Mouse (Mus musculus) heart, postnatal 0 days (tissue): Measurements from ENCODE around the gene Pdzd2. TPM values are rescaled to one million over a fixed set of nuclear protein-coding genes. Genes with fewer than 3 reads are reported as not detected.

Source experiments
- ATAC-seq: fragments of 200-750 bp; cut with Nextera tagmentation; 2 replicates; pipeline ENCODE4 v1.8.0; 2017; ENCODE audit warnings: low read depth, moderate number of reproducible peaks, moderate library complexity; ENCODE audit not compliant: insufficient read depth
- DNase-seq: peaks from one replicate; pipeline ENCODE4 v3.0.0-alpha.2; 2016; ENCODE audit warnings: low spot score
- H3K27ac ChIP-seq: fragments of 300-500 bp; sonication (generic); 2 replicates; pipeline ENCODE4 v1.5.1; 2014; ENCODE audit warnings: low read depth, mild to moderate bottlenecking
- H3K27me3 ChIP-seq: fragments of 300-500 bp; sonication (generic); 2 replicates; pipeline ENCODE4 v1.6.1; 2014; ENCODE audit warnings: low read length, mixed read lengths; ENCODE audit not compliant: control insufficient read depth, insufficient read depth
- H3K36me3 ChIP-seq: fragments of 300-500 bp; sonication (generic); replicated peaks from 2 replicates; pipeline ENCODE4 v1.6.1; 2014; ENCODE audit warnings: low read length, mixed read lengths; ENCODE audit not compliant: control insufficient read depth, insufficient read depth
- H3K4me1 ChIP-seq: fragments of 300-500 bp; sonication (generic); 2 replicates; pipeline ENCODE4 v1.6.1; 2014; ENCODE audit warnings: antibody characterized with exemption; ENCODE audit not compliant: control insufficient read depth, insufficient read depth
- H3K4me2 ChIP-seq: fragments of 300-500 bp; sonication (generic); 2 replicates; pipeline ENCODE4 v1.6.1; 2014; ENCODE audit warnings: low read depth, mild to moderate bottlenecking, low read length, moderate library complexity
- H3K4me3 ChIP-seq: fragments of 300-500 bp; sonication (generic); 2 replicates; pipeline ENCODE4 v1.5.1; 2014; ENCODE audit warnings: low read depth, low read length
- H3K9ac ChIP-seq: fragments of 300-500 bp; sonication (generic); replicated peaks from 2 replicates; pipeline ENCODE4 v1.6.1; 2014; ENCODE audit warnings: low read depth, low read length, mixed read lengths
- H3K9me3 ChIP-seq: fragments of 300-500 bp; sonication (generic); replicated peaks from 2 replicates; pipeline ENCODE4 v1.6.1; 2016; ENCODE audit warnings: low read length; ENCODE audit not compliant: control insufficient read depth
- CTCF ChIP-seq: IDR thresholded peaks from 2 replicates; pipeline ENCODE4 v1.5.1; 2016; ENCODE audit warnings: antibody characterized with exemption, control low read depth, low read depth
- EP300 ChIP-seq: IDR thresholded peaks from 2 replicates; pipeline ENCODE4 v1.6.1; 2016; ENCODE audit warnings: antibody characterized with exemption, low read depth
- WGBS: fragments of 180-500 bp; shearing (Covaris S2); extraction: QIAGEN DNeasy Blood & Tissue Kit; methylation state at CpG from one replicate; pipeline ENCODE4 v1.1.7; 2014; 5-methylcytosine and 5-hydroxymethylcytosine counted together
- polyA plus RNA-seq: library from polyadenylated mRNA; unstranded; fragments of >200 nt; fragmentation: Nextera tagmentation; extraction: Ambion mirVana; gene quantifications from 2 replicates; pipeline ENCODE4 v1.2.1, GENCODE M21; 2015
- total RNA-seq: library from RNA; depleted of rRNA; stranded (reverse); fragments of >200 nt; gene quantifications from 2 replicates; pipeline ENCODE4 v1.2.3, GENCODE M21; 2014; ENCODE audit warnings: low replicate concordance

The Pdzd2 gene
- total and polyA plus RNA-seq, 2 experiments from 2014 or later = 36.1 to 86.0 TPM

GRCm38 (mm10) chr15:12431188-12431587 is 308.5 kb downstream of the Pdzd2 start:
- Histone ChIP-seq H3K27ac (no peak overlapping the region), H3K36me3 (peaks cover 1% of the 10 kb centered on the region; the same call in 1 of the 2 replicates), H3K9me3 (no peaks in the 10 kb centered on the region), H3K4me1 (no peaks in the 10 kb centered on the region), H3K27me3 (no peaks in the 10 kb centered on the region), H3K4me2 (no peak overlapping the region), H3K4me3 (no peak overlapping the region), H3K9ac (no peak overlapping the region)
- ATAC-seq = no peak
- 89% methylated on average over 3 of the region's 3 CpGs for WGBS
- TF ChIP-seq EP300 (no peak), CTCF (no peak)
- no peak for DNase-seq

DNA sequence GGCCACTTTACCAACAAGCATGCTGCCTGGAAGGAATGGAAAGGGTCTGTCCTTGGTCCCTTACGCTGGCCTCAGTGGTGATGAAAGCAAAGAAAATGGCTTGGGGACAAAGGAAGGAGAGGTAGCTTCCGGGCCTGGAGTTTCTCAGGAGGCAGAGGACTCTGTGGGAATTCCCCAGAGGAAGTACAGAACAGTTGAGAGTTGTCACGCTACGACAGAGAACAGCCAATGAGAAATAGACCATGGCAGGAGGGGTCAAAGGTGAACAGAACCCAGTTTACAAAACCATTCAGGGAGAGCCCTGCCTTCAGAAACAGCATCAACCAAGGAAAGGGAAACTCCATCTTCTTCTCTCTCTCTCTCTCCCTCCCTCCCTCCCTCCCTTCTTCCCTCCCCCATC is 309.1 kb downstream of the Pdzd2 start:
- H3K27ac ChIP-seq = no peak overlapping the region
- no peaks in the 10 kb centered on the region for H3K4me1 ChIP-seq
- H3K9ac ChIP-seq = no peak overlapping the region
- no peak overlapping the region for H3K4me3 ChIP-seq
- H3K4me2 ChIP-seq = no peak overlapping the region
- 0 out of 2 replicates have a peak, but pooled peaks cover 4% of the 10 kb centered on the region for H3K36me3 ChIP-seq
- DNase-seq (no peak), ATAC-seq (no peak)
- no peaks in the 10 kb centered on the region for H3K9me3 ChIP-seq
- WGBS = 63% methylated on average over 4 of the region's 4 CpGs
- TF ChIP-seq CTCF (no peak), EP300 (no peak)
- H3K27me3 ChIP-seq = no peaks in the 10 kb centered on the region

GRCm38 (mm10) chr15:12429572-12430431 is 309.9 kb downstream of the Pdzd2 start:
- H3K4me1 ChIP-seq = no peaks in the 10 kb centered on the region
- DNase-seq = no peak
- 70% methylated on average over 7 of the region's 7 CpGs for WGBS
- no peak for ATAC-seq
- no peaks in the 10 kb centered on the region for H3K9me3 ChIP-seq
- no peak overlapping the region for H3K4me2 ChIP-seq
- no peak overlapping the region for H3K27ac ChIP-seq
- 0 out of 2 replicates have a peak, but pooled peaks cover 4% of the 10 kb centered on the region for H3K36me3 ChIP-seq
- TF ChIP-seq CTCF (no peak), EP300 (no peak)
- H3K9ac ChIP-seq = no peak overlapping the region
- no peak overlapping the region for H3K4me3 ChIP-seq
- no peaks in the 10 kb centered on the region for H3K27me3 ChIP-seq

DNA sequence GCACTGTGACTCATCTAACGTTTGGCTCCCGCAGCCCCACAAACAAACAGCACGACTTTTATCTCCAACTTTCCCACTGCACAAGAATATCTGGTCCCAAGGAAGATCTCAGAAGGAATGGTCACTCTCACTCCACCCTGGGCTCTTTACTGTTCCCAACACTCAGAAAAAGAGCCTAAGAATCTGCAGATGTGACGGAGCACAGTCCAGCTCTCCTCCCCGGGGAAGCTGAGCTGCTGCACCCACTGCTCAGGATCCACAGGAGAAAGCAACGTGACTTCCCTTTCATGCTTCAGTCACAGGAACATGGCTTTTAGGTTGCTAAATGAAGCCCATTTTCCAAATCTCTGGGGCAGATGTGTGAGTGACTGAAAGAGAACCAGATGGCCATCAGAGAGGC is 311.9 kb downstream of the Pdzd2 start:
- TF ChIP-seq EP300 = no peak
- TF ChIP-seq CTCF = no peak
- Histone ChIP-seq H3K9ac (no peak overlapping the region), H3K4me3 (no peak overlapping the region), H3K27me3 (no peaks in the 10 kb centered on the region), H3K9me3 (no peaks in the 10 kb centered on the region), H3K4me1 (no peaks in the 10 kb centered on the region), H3K36me3 (0 out of 2 replicates have a peak, but pooled peaks cover 4% of the 10 kb centered on the region), H3K27ac (no peak overlapping the region), H3K4me2 (no peak overlapping the region)
- WGBS = 69% methylated on average over 6 of the region's 6 CpGs
- DNase-seq = no peak
- ATAC-seq = no peak

DNA sequence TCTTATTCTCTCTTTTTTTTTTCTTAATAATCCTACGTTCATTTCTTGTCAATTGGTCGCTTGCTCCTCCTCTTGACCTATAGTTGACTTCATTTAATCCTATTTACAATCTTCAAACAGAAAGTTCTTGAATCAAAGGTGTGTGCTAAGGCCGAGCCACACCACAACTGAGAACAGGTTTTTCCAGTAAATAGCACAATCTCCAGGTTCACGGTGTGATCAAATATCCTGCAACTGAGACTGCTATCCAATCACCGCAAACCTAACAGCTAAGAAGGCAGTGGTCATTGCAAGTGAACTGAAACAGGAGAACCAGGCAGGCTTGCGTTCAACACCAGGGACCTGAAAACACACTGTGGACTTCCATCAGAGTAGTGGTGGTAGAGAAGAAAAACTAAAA is 313.4 kb downstream of the Pdzd2 start:
- WGBS = 93% methylated on average over 6 of the region's 6 CpGs
- Histone ChIP-seq H3K27me3 (no peaks in the 10 kb centered on the region), H3K9me3 (no peaks in the 10 kb centered on the region), H3K4me1 (no peaks in the 10 kb centered on the region), H3K4me3 (no peak overlapping the region), H3K4me2 (no peak overlapping the region), H3K36me3 (0 out of 2 replicates have a peak, but pooled peaks cover 4% of the 10 kb centered on the region), H3K9ac (no peak overlapping the region), H3K27ac (no peak overlapping the region)
- ATAC-seq (no peak), DNase-seq (no peak)
- TF ChIP-seq EP300 (no peak), CTCF (no peak)
